Mouse (Mus musculus) heart, embryonic 12.5 days (tissue): ENCODE results near the gene Twsg1. TPM values are rescaled to one million over a fixed set of nuclear protein-coding genes. Genes with fewer than 3 reads are reported as not detected.
A peak's percentile ranks its signal among the peaks of the same experiment; 100 is the strongest.

Source experiments
- ATAC-seq: fragments of 200-750 bp; cut with Nextera tagmentation; 2 replicates; pipeline ENCODE4 v1.8.0; 2017; ENCODE audit warnings: moderate TSS enrichment, moderate library complexity; ENCODE audit not compliant: insufficient number of reproducible peaks, low FRiP score
- H3K27ac ChIP-seq: fragments of 300-500 bp; sonication (generic); 2 replicates; pipeline ENCODE4 v1.5.1; 2016; ENCODE audit warnings: mild to moderate bottlenecking, moderate library complexity; ENCODE audit not compliant: poor library complexity, severe bottlenecking
- H3K27me3 ChIP-seq: fragments of 300-500 bp; sonication (generic); replicated peaks from 2 replicates; pipeline ENCODE4 v1.6.1; 2016; ENCODE audit warnings: mild to moderate bottlenecking, moderate library complexity
- H3K36me3 ChIP-seq: fragments of 300-500 bp; sonication (generic); 2 replicates; pipeline ENCODE4 v1.6.1; 2016; ENCODE audit warnings: mild to moderate bottlenecking, moderate library complexity
- H3K4me1 ChIP-seq: fragments of 300-500 bp; sonication (generic); replicated peaks from 2 replicates; pipeline ENCODE4 v1.6.1; 2016; ENCODE audit warnings: mild to moderate bottlenecking
- H3K4me2 ChIP-seq: fragments of 300-500 bp; sonication (generic); 2 replicates; pipeline ENCODE4 v1.6.1; 2016; ENCODE audit warnings: mild to moderate bottlenecking, moderate library complexity
- H3K4me3 ChIP-seq: fragments of 300-500 bp; sonication (generic); 2 replicates; pipeline ENCODE4 v1.5.1; 2016; ENCODE audit warnings: mild to moderate bottlenecking
- H3K9ac ChIP-seq: fragments of 300-500 bp; sonication (generic); 2 replicates; pipeline ENCODE4 v1.6.1; 2016; ENCODE audit warnings: mild to moderate bottlenecking, moderate library complexity
- H3K9me3 ChIP-seq: fragments of 300-500 bp; sonication (generic); replicated peaks from 2 replicates; pipeline ENCODE4 v1.6.1; 2016; ENCODE audit warnings: mild to moderate bottlenecking, moderate library complexity
- WGBS: fragments of 180-500 bp; shearing (Covaris S2); methylation state at CpG from one replicate; pipeline ENCODE4 v1.1.7; 2016; 5-methylcytosine and 5-hydroxymethylcytosine counted together
- polyA plus RNA-seq: library from polyadenylated mRNA; unstranded; fragments of >200 nt; fragmentation: Nextera tagmentation; extraction: Ambion mirVana; gene quantifications from 2 replicates; pipeline ENCODE4 v1.2.1, GENCODE M21; 2016

Gene Twsg1
- polyA plus RNA-seq, 1 experiment from 2014 or later, result 109 TPM

- Histone ChIP-seq H3K27ac (no peak overlapping the region), H3K9ac (no peak overlapping the region), H3K9me3 (peaks cover 5% of the 10 kb centered on the region; the same call in 1 of the 2 replicates), H3K4me3 (no peak overlapping the region), H3K27me3 (no peaks in the 10 kb centered on the region), H3K36me3 (peaks cover 58% of the 10 kb centered on the region), H3K4me2 (no peak overlapping the region), H3K4me1 (peaks cover 8% of the 10 kb centered on the region)
- ATAC-seq, result no peak
- 72% methylated on average over 6 of the region's 6 CpGs for WGBS
These were observed 19.5 kb downstream of the Twsg1 start for GRCm38 (mm10) chr17:65931525-65931924.

- H3K9me3 ChIP-seq, result peaks cover 5% of the 10 kb centered on the region; the same call in 1 of the 2 replicates
- H3K4me3 ChIP-seq, result no peak overlapping the region
- 75% methylated on average over 6 of the region's 6 CpGs for WGBS
- H3K4me2 ChIP-seq, result no peak overlapping the region
- H3K27ac ChIP-seq, result no peak overlapping the region
- peaks cover 8% of the 10 kb centered on the region for H3K4me1 ChIP-seq
- no peaks in the 10 kb centered on the region for H3K27me3 ChIP-seq
- no peak for ATAC-seq
- H3K9ac ChIP-seq, result no peak overlapping the region
- H3K36me3 ChIP-seq, result peaks cover 58% of the 10 kb centered on the region
These were observed 20.1 kb downstream of the Twsg1 start for GRCm38 (mm10) chr17:65930960-65931359.

GRCm38 (mm10) chr17:65930158-65930826 lies 20.7 kb downstream of the Twsg1 start:
- Histone ChIP-seq H3K4me2 (no peak overlapping the region), H3K36me3 (peaks cover 58% of the 10 kb centered on the region), H3K9me3 (peaks cover 5% of the 10 kb centered on the region; the same call in 1 of the 2 replicates), H3K9ac (no peak overlapping the region), H3K27ac (no peak overlapping the region), H3K27me3 (no peaks in the 10 kb centered on the region), H3K4me1 (peaks cover 8% of the 10 kb centered on the region), H3K4me3 (no peak overlapping the region)
- ATAC-seq, result no peak
- 91% methylated on average over 7 of the region's 7 CpGs for WGBS

- WGBS, result 86% methylated on average over 22 of the region's 22 CpGs
- H3K27ac ChIP-seq, result no peak overlapping the region
- peaks cover 5% of the 10 kb centered on the region; the same call in 1 of the 2 replicates for H3K9me3 ChIP-seq
- no peak overlapping the region for H3K4me3 ChIP-seq
- peaks cover 8% of the 10 kb centered on the region for H3K4me1 ChIP-seq
- no peak overlapping the region for H3K4me2 ChIP-seq
- no peak for ATAC-seq
- no peak overlapping the region for H3K9ac ChIP-seq
- peaks cover 60% of the 10 kb centered on the region for H3K36me3 ChIP-seq
- no peaks in the 10 kb centered on the region for H3K27me3 ChIP-seq
These were observed 21.6 kb downstream of the Twsg1 start for GRCm38 (mm10) chr17:65929319-65929978.

- ATAC-seq, result no peak
- Histone ChIP-seq H3K4me3 (no peak overlapping the region), H3K27ac (no peak overlapping the region), H3K9me3 (no peaks in the 10 kb centered on the region), H3K27me3 (no peaks in the 10 kb centered on the region), H3K9ac (no peak overlapping the region), H3K4me2 (no peak overlapping the region), H3K4me1 (peaks cover 8% of the 10 kb centered on the region), H3K36me3 (peaks cover 57% of the 10 kb centered on the region)
- WGBS, result 88% methylated on average over 4 of the region's 4 CpGs
These were observed 23.9 kb downstream of the Twsg1 start for GRCm38 (mm10) chr17:65927077-65927476.

GRCm38 (mm10) chr17:65924218-65924617 lies 26.8 kb downstream of the Twsg1 start:
- no peak for ATAC-seq
- H3K36me3 ChIP-seq, result peaks cover 63% of the 10 kb centered on the region
- 60% methylated on average over 5 of the region's 5 CpGs for WGBS

GRCm38 (mm10) chr17:65921975-65922374 lies 29.1 kb downstream of the Twsg1 start:
- H3K9ac ChIP-seq, result no peak overlapping the region
- no peak for ATAC-seq
- peaks cover 56% of the 10 kb centered on the region for H3K36me3 ChIP-seq
- H3K4me3 ChIP-seq, result no peak overlapping the region
- no peaks in the 10 kb centered on the region for H3K9me3 ChIP-seq
- no peaks in the 10 kb centered on the region for H3K27me3 ChIP-seq
- H3K4me2 ChIP-seq, result no peak overlapping the region
- H3K4me1 ChIP-seq, result peaks cover 2% of the 10 kb centered on the region; the same call in 1 of the 2 replicates
- 85% methylated on average over 6 of the region's 6 CpGs for WGBS
- H3K27ac ChIP-seq, result no peak overlapping the region

More at GRCm38 (mm10) chr17:65924218-65924617, 26.8 kb downstream of the Twsg1 start:
- H3K4me1 ChIP-seq, result no peaks in the 10 kb centered on the region; the same call in 1 of the 2 replicates
- no peak overlapping the region for H3K4me2 ChIP-seq
- no peak overlapping the region for H3K4me3 ChIP-seq
- no peaks in the 10 kb centered on the region for H3K27me3 ChIP-seq
- no peak overlapping the region for H3K9ac ChIP-seq
- no peaks in the 10 kb centered on the region for H3K9me3 ChIP-seq
- H3K27ac ChIP-seq, result no peak overlapping the region

GRCm38 (mm10) chr17:65919235-65919634 lies 31.8 kb downstream of the Twsg1 start:
- Histone ChIP-seq H3K4me3 (no peak overlapping the region), H3K9ac (no peak overlapping the region), H3K4me1 (peaks cover 13% of the 10 kb centered on the region), H3K9me3 (no peaks in the 10 kb centered on the region), H3K4me2 (no peak overlapping the region), H3K27me3 (no peaks in the 10 kb centered on the region), H3K36me3 (peaks cover 32% of the 10 kb centered on the region), H3K27ac (no peak overlapping the region)
- WGBS, result 55% methylated on average over 3 of the region's 3 CpGs
- ATAC-seq, result no peak

- Histone ChIP-seq H3K27me3 (no peaks in the 10 kb centered on the region), H3K27ac (peak overlapping the region; percentile 79), H3K4me1 (peaks cover 13% of the 10 kb centered on the region), H3K9me3 (no peaks in the 10 kb centered on the region), H3K4me2 (peak overlapping the region; percentile 11; the same call in 1 of the 2 replicates), H3K9ac (no peak overlapping the region), H3K4me3 (no peak overlapping the region), H3K36me3 (peaks cover 9% of the 10 kb centered on the region)
- ATAC-seq, result peak; percentile 82
- 45% methylated on average over 8 of the region's 8 CpGs for WGBS
These were observed 34.8 kb downstream of the Twsg1 start for GRCm38 (mm10) chr17:65916135-65916668.

- H3K36me3 ChIP-seq, result peaks cover 3% of the 10 kb centered on the region; the same call in 1 of the 2 replicates
- no peaks in the 10 kb centered on the region for H3K27me3 ChIP-seq
- H3K27ac ChIP-seq, result no peak overlapping the region
- H3K4me2 ChIP-seq, result no peak overlapping the region
- no peaks in the 10 kb centered on the region for H3K9me3 ChIP-seq
- H3K9ac ChIP-seq, result no peak overlapping the region
- ATAC-seq, result no peak
- WGBS, result 70% methylated on average over 6 of the region's 6 CpGs
- H3K4me1 ChIP-seq, result peaks cover 13% of the 10 kb centered on the region
- no peak overlapping the region for H3K4me3 ChIP-seq
These were observed 36.9 kb downstream of the Twsg1 start for GRCm38 (mm10) chr17:65914083-65914482.

- 91% methylated on average over 2 of the region's 2 CpGs for WGBS
- Histone ChIP-seq H3K4me1 (peaks cover 18% of the 10 kb centered on the region), H3K4me2 (no peak overlapping the region), H3K36me3 (no peaks in the 10 kb centered on the region), H3K9me3 (no peaks in the 10 kb centered on the region), H3K27ac (no peak overlapping the region), H3K27me3 (no peaks in the 10 kb centered on the region), H3K4me3 (no peak overlapping the region), H3K9ac (no peak overlapping the region)
- ATAC-seq, result no peak
These were observed 38.8 kb downstream of the Twsg1 start for GRCm38 (mm10) chr17:65912202-65912601.
